Mouse (Mus musculus) cerebral cortex, adult 2 months (tissue): ENCODE results near the gene Ebp.

Source experiments
- WGBS: fragments of 180-500 bp; shearing (Covaris S2); methylation state at CpG from one replicate; pipeline ENCODE4 v1.1.7; 2018; 5-methylcytosine and 5-hydroxymethylcytosine counted together

Ebp gene

DNA sequence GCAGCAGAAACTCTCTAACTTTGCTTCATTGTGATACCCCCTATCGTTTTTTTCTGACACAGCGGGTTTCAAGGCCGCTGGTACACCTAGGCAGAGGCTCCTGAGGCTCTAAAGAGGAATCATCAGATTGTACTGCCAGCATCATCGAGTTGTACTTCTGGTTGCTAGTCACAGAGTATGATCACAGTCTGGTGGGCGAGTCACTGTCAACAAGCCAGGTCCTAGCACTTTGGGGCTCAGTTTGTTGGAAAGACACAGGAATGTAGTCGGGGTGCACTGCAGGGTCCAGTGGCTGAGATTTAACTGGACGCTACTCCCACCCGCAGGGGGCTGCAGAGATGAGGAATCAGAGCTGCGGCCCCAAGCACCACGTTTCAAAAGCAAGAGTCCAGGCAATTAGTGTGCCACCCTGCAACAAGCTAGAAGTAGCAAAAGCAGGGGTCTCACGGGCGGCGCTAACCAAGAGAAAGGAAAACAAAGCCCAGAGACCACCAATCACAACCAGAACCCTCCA lies 1.1 kb downstream of the Ebp start:
- 1% methylated on average over 13 of the region's 13 CpGs for WGBS

DNA sequence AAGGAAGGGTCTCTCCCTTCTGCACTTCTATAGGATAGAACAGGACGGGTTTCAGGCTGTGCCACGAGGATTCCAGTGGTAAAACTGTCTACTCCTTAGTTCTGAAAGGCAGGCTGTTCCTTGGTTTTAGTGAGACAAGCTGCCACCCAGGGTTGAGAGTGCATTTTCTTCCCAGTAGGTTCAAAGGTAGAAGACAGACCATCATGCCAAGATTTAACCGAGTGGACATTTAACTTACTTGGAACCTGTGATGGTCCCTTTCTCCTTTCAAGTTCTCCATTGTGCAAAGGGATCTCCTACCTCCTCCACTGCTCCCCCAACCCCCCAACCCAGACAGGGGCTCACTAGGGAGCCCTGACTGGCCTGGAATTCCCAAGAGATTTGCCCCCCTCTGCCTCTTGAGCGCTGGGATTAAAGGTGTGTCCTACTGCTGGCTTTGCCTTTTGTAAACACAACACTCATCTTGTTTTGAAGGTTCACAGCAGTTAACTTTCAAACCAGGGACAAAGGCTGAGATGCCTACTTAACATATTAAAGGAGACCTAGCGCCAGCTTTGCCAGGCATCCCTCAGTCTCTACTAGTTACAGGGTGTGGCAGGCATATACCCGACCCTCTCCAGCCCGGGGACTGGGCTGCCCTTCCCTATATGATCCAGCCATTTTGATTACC lies 10.3 kb downstream of the Ebp start:
- 33% methylated on average over 7 of the region's 7 CpGs for WGBS

DNA sequence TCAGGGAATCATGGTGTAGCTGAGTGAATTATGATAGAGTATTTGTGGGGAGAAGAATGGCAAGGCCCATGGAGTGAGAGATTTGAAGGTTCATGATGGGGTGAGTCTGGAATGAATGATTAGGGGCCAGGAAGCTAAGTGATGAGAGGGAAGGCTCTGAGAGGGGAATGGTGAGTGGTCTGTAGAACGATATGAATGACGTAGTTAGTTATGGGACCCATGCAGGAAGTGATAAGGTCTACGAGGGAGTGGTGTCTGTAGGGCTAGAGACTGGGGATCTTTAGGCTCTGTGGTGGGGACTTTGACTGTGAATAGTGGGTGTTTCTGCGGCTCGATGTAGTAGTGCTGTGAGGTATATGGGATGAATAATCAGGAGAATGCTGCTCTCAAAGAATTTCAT lies 13.7 kb downstream of the Ebp start:
- WGBS = 92% methylated on average over 5 of the region's 5 CpGs

DNA sequence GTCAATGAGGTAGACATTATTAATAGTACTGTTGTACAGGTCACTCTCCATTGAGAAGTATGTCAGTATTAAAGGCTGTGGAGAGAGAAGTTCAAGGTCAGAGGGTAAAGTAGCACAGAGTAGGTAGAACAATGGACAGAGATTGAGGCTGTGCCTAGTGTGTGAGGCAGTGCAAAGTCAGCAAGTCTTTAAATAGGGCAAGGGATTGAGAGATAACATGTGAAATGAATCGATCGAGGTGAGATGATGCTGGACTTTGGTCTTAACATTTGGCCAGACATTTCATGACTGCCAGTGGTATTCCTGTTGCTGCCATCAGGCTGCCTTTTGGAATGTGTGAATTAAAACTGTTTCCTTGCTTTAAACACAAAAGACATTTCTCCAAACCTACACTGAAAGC lies 14.4 kb downstream of the Ebp start:
- WGBS = 90% methylated on average over 2 of the region's 2 CpGs

DNA sequence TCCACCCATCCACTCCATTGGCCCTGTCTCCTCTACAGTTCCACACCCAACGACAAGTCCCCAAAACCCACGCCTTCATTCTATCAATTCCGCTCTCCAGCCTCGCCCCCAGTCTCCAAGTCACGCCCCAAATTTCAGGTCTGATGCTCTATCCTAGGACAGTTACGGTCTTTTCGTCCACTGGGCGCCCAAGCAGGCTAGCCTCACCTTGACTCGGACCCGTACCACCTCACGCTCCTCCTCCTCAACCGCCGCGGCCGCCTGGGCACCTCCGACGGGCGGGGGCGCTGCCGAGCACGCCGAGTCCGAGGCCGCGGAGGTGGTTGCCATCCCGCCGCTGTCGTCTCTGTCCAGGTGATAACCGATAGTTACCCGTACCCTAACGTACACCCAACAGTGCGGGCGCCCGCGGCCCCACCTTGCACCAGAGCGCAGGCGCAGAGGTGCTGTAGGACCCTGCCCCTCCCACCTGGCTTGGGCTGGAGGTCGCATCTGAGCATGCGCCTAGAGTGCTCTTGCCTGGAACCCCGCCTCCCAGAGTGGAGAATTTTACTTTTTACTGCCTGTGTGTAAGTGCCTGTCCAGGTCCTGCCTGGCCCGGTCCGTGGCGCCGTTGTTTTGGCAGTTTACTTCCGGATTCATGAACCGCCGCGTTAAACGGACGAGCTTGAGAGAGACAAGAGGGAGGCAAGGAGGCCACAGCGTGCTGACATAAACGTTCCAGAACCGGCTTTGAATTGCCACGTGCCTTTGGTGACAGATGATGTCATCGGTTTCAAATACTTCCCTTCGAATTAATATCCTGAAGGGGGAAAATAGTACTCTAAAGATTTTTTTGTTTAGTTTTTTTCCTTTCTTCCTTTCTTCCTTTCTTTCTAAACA lies 17.6 kb downstream of the Ebp start, which contains the start of gene Tbc1d25:
Gene Tbc1d25 (minus strand): TSS at position 678 of the 882 bp plus-strand sequence.
- WGBS = 2% methylated on average over 56 of the region's 56 CpGs

DNA sequence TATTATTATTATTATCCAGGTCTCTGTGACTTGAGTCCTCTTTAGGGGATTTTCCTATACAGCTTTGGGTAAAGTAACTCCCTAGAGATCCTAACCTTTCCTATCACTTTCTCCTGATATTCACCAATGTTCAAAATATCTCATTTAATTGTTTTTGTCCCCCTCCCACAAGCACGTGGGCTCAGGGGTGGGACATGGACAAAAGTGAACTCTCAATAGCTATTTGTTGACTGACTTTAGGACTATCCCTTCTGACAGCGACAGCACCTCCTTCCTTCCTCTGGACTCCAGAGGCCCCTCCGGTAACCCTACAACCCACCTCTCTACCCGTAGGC lies 18.2 kb downstream of the Ebp start:
- 4% methylated on average over 4 of the region's 4 CpGs for WGBS

DNA sequence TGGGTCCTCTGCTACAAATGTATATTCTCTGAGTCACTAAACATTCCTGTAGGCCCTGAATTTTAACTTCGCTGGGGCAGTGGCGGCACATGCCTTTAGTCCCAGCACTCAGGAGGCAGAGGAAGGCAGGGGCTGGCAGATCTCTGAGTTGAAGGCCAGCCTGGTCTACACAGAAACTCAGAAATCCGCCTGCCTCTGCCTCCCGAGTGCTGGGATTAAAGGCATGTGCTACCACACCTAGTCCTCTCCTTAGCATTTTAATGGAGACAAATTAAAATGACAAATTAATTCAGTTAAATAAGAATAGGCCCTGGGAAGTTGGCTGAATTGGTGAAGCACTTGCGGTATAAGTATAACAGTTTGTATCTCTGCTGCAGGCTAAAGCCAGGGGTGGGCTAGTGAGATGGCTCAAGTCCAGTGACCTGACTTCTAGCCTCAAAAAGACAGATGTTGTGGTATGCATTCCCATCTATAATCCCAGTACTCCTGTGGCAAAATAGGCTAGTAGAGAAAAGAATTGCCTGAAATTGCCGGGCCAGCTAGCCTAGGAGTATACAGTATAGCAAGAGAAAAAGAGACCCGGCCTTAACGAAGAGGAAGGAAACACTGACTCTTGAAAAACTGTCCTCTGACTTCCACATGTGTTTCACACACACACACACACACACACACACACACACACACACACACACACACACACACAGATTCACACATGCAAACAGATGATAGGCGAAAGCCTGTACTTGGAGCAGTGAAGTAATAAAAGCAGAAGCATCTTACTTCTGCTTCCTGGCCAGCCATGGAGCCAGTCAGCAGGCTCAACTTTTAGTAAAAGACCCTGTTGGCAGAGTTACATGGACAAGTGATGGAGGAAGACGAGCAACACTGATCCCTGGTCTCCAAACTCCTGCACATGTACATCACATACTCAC lies 25.3 kb downstream of the Ebp start:
- WGBS = 89% methylated on average over 8 of the region's 10 CpGs

DNA sequence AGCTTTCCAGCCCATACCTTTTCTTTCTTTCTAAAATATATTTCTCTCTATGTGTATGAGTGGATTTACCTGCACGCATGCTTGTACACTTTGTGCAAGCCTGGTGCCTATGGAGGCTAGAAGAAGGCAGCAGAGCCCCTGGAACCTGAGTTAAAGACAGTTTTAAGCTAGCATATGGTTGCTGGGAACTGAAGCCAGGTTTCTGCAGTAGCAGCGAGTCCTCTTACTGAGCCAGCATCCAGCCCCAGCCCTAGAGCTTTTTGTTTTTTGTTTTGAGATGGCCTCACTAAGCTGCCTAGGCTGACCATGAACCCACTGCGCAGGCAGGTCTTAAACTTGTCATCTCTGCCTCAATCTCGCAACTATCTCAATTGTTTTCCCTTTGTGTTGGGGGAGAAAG lies 28.8 kb downstream of the Ebp start:
- 81% methylated on average over 4 of the region's 4 CpGs for WGBS

DNA sequence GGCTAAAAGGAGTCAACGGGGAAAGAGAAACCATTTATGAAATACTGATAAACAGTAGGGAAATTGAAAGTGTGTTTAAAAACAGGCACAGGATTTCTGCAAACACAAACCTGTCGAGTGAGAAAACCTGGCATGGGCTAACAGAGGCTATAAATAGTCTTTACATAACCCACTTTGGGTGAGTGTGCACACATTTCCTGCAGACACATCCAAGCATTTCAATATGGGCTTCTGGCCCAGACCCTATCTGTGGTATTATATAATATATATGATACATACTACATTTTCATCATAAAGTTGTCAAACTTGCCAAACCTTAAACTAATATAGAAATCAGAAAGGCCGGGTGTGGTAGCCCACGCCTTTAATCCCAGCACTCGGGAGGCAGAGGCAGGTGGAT lies 30.2 kb downstream of the Ebp start:
- 42% methylated on average over 5 of the region's 5 CpGs for WGBS

DNA sequence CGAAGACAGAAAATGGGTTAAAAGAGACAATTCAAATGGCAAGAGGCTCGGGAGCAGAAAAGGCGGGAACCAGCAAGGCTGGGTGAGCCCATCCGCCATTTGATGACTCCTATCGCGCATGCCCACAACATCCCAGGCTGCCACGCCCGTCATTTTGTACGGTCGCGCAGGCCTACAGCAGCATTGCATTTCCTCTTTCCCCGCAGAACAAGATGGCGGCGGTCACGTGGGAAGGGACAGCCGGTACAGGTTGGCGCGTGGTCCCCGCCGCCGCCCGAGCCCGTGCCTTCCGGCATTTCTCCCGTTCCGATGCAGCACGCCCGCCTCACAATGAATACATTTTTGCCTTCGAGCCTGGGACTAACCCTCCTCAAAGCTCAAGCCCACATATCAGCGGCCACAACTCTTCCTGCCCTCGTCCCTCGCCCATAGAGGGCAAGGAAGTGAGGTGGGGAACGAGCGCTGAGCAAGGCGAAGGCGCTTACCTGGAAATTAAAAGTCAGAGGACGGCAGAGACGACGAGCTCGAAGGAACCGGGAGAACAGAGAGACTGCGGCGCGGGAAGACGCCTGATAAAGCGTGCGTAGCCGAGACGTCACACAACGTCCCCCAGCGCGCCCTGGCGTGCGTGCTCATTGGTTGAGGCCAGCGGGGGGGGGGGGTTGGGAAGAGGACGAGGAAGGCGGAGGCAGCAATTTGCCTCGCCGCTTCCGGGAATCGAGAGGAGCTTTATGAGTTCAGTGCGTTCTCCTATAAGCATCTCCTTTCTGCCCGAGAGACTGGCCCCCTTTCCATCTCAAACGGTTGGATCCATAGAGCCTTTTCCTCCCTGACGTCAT lies 47.9 kb downstream of the Ebp start, which contains the start of gene Rbm3:
Gene Rbm3 (minus strand): TSS at position 728 of the 839 bp plus-strand sequence.
- WGBS = 2% methylated on average over 62 of the region's 65 CpGs

DNA sequence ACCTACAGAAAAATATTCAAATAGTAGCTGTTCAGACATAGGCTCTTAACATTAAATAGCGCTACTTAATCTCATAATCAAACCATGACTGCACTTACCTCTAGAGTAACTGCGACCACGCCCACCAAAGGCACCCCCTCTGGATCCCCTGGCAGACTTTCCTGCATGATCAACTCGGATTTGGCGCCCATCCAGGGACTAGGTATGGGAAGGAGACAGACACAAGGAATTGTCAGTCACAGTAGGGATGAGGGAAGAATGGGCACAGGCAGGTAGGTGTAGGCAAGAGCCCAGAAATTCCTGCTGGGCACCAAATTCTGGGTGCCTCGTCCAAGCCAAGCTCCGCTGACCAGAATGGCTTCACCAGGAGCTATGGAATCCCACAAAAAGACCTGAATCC lies 49.6 kb downstream of the Ebp start:
- 51% methylated on average over 7 of the region's 7 CpGs for WGBS

DNA sequence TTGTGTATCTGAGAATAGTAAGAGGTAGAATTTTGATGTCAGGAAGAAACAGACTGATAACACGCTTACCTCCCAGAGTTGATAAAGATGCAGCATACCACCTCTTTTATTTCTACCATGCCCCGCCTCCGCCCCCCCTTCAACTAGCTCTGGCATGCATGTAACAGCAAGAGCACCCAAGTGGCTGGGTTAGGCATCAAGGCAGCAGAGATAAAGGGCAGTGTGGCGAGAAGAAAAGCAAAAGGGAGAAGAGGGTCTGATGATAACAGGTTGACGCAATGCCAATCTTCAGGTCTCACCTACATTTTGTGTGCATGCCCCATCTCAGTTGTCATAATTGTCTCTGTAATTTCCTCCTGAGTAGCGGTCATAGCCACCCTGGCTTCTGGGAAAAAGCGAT lies 50.4 kb downstream of the Ebp start:
- 80% methylated on average over 7 of the region's 7 CpGs for WGBS

DNA sequence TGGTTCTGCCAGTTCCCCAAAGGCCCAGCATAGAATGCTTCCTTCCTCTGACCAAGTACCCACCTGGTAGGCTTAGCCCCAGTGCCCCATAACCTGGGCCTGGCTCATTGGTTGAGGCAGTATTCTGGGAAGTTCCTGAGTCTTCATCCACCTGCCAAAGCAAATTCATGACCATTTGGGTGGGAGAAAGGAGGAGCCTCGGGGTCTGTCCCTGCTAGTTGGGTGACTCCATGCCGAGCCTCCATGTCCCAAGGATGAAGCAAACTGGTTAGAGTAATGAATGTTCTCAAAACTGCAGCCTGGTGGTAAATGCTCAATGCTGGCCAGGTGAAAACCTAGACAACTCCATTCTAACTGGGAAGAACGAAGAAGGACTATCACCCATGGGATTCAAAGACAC lies 52.3 kb downstream of the Ebp start:
- WGBS = 66% methylated on average over 3 of the region's 3 CpGs

DNA sequence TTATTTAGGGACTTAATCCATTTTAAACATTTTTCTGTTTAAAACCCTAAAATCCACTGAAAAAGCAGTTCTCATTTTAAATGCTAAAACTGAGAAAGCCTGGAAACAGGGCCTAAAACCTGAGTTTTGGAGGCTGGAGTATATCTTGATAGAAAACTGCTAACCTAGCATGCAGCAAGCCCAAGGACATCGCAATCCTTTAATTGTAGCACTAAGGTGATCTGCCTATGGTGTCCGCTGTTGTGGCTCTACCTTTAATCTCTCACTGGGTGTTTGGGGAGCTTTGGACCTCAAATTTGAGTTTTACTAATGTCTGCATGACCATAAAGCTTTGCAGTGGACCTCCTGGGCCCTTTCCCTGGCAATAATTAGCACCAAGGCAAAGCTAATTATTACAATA lies 52.9 kb downstream of the Ebp start:
- 88% methylated on average over 2 of the region's 2 CpGs for WGBS

DNA sequence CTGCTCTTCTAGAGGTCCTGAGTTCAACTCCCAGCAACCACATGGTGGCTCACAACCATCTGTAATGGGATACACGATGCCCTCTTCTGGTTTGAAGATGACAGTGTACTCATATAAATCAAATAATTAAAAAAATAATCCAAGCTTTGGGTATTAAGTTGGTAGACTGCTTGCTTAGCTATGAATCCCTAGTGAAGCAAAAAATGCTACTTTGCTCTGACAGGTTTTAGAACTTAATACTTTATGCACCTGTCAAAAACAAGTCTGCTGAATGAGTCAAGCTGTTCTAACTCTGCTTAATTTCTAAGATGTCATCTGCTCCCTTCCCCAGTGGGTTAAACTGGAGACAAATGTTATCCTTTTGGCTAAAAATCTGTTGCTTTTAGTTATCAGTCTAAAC lies 53.8 kb downstream of the Ebp start:
- 55% methylated on average over 1 of the region's 1 CpGs for WGBS

DNA sequence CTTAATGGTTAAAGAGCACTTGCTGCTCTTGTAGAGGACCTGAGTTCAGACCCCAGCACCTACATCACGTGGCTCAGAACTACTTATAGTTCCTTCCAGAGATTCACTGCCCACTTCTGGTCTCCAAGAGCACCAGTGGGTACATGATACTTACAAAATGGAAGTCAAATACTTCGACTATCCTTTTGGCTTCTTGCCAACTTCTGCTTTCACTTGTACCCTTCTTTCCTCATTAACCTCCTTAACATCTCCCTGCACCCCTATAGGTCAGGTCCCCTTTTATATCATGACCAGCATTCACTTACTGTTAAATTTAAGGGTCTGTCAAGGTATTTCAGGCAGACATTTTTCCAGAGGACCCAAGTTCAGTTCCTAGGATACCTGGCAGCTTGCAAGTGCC lies 57.4 kb downstream of the Ebp start:
- 38% methylated on average over 2 of the region's 2 CpGs for WGBS
